Mouse (Mus musculus) cerebellum, postnatal 36 days (tissue): ENCODE data around the gene Rfx4.

Experiments used
- DNase-seq, 2 experiments: peaks; one replicate each; pipeline ENCODE4 v3.0.0; 2021 to 2022; ENCODE audit warnings: mixed read lengths in 2 of 2

The Rfx4 gene

GRCm38 (mm10) chr10:84815676-84816436 is 60.0 kb downstream of the Rfx4 start:
- DNase-seq, result no peak

GRCm38 (mm10) chr10:84817086-84817869 is 61.4 kb downstream of the Rfx4 start:
- DNase-seq, result no peak

- peak; percentile 16 to 21 for DNase-seq
Observed at GRCm38 (mm10) chr10:84819669-84820068, 63.8 kb downstream of the Rfx4 start.

- no peak for DNase-seq
Observed at GRCm38 (mm10) chr10:84820230-84820629, 64.4 kb downstream of the Rfx4 start.

- DNase-seq, result no peak
Observed at GRCm38 (mm10) chr10:84822741-84823151, 66.9 kb downstream of the Rfx4 start.

- no peak for DNase-seq
Observed at GRCm38 (mm10) chr10:84823621-84824020, 67.8 kb downstream of the Rfx4 start.

- no peak for DNase-seq
Observed at GRCm38 (mm10) chr10:84829009-84829408, 73.1 kb downstream of the Rfx4 start.

- DNase-seq, result no peak
Observed at GRCm38 (mm10) chr10:84835596-84835995, 79.7 kb downstream of the Rfx4 start.

GRCm38 (mm10) chr10:84836104-84836503 is 80.2 kb downstream of the Rfx4 start:
- DNase-seq, result peak in 1 of 2 experiments; percentile 15

GRCm38 (mm10) chr10:84837355-84837754 is 81.5 kb downstream of the Rfx4 start:
- DNase-seq, result no peak

- DNase-seq, result no peak
Observed at GRCm38 (mm10) chr10:84838850-84839473, 83.1 kb downstream of the Rfx4 start.

- DNase-seq, result no peak
Observed at GRCm38 (mm10) chr10:84846638-84847037, 90.8 kb downstream of the Rfx4 start.

GRCm38 (mm10) chr10:84851981-84852979 is 96.4 kb downstream of the Rfx4 start:
- DNase-seq, result peak; percentile 85 to 90

- DNase-seq, result no peak
Observed at GRCm38 (mm10) chr10:84854059-84854458, 98.2 kb downstream of the Rfx4 start.

- DNase-seq, result no peak
Observed at GRCm38 (mm10) chr10:84855466-84855865, 99.6 kb downstream of the Rfx4 start.

- DNase-seq, result no peak
Observed at GRCm38 (mm10) chr10:84858371-84858770, 102.5 kb downstream of the Rfx4 start.

GRCm38 (mm10) chr10:84858806-84859496 is 103.1 kb downstream of the Rfx4 start:
- DNase-seq, result no peak

GRCm38 (mm10) chr10:84859556-84860380 is 103.9 kb downstream of the Rfx4 start:
- no peak for DNase-seq

GRCm38 (mm10) chr10:84863488-84863887 is 107.6 kb downstream of the Rfx4 start:
- DNase-seq, result no peak

- no peak for DNase-seq
Observed at GRCm38 (mm10) chr10:84867577-84867976, 111.7 kb downstream of the Rfx4 start.

- no peak for DNase-seq
Observed at GRCm38 (mm10) chr10:84871285-84871684, 115.4 kb downstream of the Rfx4 start.
